Mouse (Mus musculus) liver, embryonic 14.5 days (tissue): Measurements from ENCODE around the gene Rac2. TPM values are rescaled to one million over a fixed set of nuclear protein-coding genes. Genes with fewer than 3 reads are reported as not detected.

Source experiments
- ATAC-seq: fragments of 200-750 bp; cut with Nextera tagmentation; 2 replicates; pipeline ENCODE4 v1.8.0; 2017; ENCODE audit warnings: moderate number of reproducible peaks, mild to moderate bottlenecking, moderate library complexity; ENCODE audit not compliant: insufficient read depth
- DNase-seq, 3 experiments: peaks; one replicate each; pipeline ENCODE4 v3.0.0-alpha.2; 2012 to 2013; ENCODE audit warnings: low read depth in 3 of 3, low spot score in 3 of 3
- H3K27ac ChIP-seq: fragments of 300-500 bp; sonication (generic); 2 replicates; pipeline ENCODE4 v1.5.1; 2014; ENCODE audit warnings: moderate library complexity, mild to moderate bottlenecking, control low read depth, inconsistent platforms
- H3K27me3 ChIP-seq: fragments of 300-500 bp; sonication (generic); 2 replicates; pipeline ENCODE4 v1.6.1; 2014; ENCODE audit warnings: mild to moderate bottlenecking, low read length, moderate library complexity; ENCODE audit not compliant: control insufficient read depth, insufficient read depth
- H3K36me3 ChIP-seq: fragments of 300-500 bp; sonication (generic); replicated peaks from 2 replicates; pipeline ENCODE4 v1.6.1; 2014; ENCODE audit warnings: low read depth; ENCODE audit not compliant: control insufficient read depth, insufficient read depth
- H3K4me1 ChIP-seq, 2 experiments: fragments of 200-500 bp in 1 of 2; fragments of 300-500 bp in 1 of 2; sonication (generic) in 1 of 2; replicated peaks; 2 replicates each; pipeline ENCODE4 v1.6.1; 2012 to 2014; ENCODE audit warnings: antibody characterized with exemption in 1 of 2, inconsistent platforms in 1 of 2, low read length in 1 of 2; ENCODE audit not compliant: control insufficient read depth in 2 of 2, insufficient read depth in 2 of 2
- H3K4me2 ChIP-seq: fragments of 300-500 bp; sonication (generic); 2 replicates; pipeline ENCODE4 v1.6.1; 2014; ENCODE audit warnings: low read depth, mild to moderate bottlenecking, control low read depth, moderate library complexity
- H3K4me3 ChIP-seq, 2 experiments: fragments of 200-500 bp in 1 of 2; fragments of 300-500 bp in 1 of 2; sonication (generic) in 1 of 2; 2 replicates each; pipeline ENCODE4 v1.5.1; 2012 to 2014; ENCODE audit warnings: low read depth in 2 of 2, low read length in 2 of 2, mild to moderate bottlenecking in 2 of 2, control low read depth in 1 of 2, inconsistent platforms in 1 of 2, moderate library complexity in 1 of 2; ENCODE audit not compliant: insufficient read depth in 1 of 2
- H3K9ac ChIP-seq: fragments of 300-500 bp; sonication (generic); replicated peaks from 2 replicates; pipeline ENCODE4 v1.6.1; 2014; ENCODE audit warnings: mild to moderate bottlenecking, control low read depth, moderate library complexity
- H3K9me3 ChIP-seq: fragments of 300-500 bp; sonication (generic); 2 replicates; pipeline ENCODE4 v1.6.1; 2016; ENCODE audit warnings: low read length, mixed read lengths; ENCODE audit not compliant: control insufficient read depth
- CTCF ChIP-seq: IDR thresholded peaks from 2 replicates; pipeline ENCODE4 v1.5.1; 2016; ENCODE audit warnings: antibody characterized with exemption, low read depth, control low read depth
- EP300 ChIP-seq: IDR thresholded peaks from 2 replicates; pipeline ENCODE4 v1.6.1; 2016; ENCODE audit warnings: antibody characterized with exemption, low read depth
- WGBS: fragments of 180-500 bp; shearing (Covaris S2); extraction: QIAGEN DNeasy Blood & Tissue Kit; methylation state at CpG from one replicate; pipeline ENCODE4 v1.1.7; 2014; ENCODE audit not compliant: insufficient replicate concordance; 5-methylcytosine and 5-hydroxymethylcytosine counted together
- polyA plus RNA-seq, 2 experiments: library from polyadenylated mRNA; depleted of rRNA in 1 of 2; stranded (reverse) in 1 of 2; unstranded in 1 of 2; fragments of >200 nt; fragmentation: Nextera tagmentation in 1 of 2; extraction: Ambion mirVana in 1 of 2; gene quantifications; 2 replicates each; pipeline versions ENCODE4 v1.2.1 to v1.2.3; 2012 to 2014

The Rac2 gene
- polyA plus RNA-seq, 2 experiments = 57.5 to 117 TPM

DNA sequence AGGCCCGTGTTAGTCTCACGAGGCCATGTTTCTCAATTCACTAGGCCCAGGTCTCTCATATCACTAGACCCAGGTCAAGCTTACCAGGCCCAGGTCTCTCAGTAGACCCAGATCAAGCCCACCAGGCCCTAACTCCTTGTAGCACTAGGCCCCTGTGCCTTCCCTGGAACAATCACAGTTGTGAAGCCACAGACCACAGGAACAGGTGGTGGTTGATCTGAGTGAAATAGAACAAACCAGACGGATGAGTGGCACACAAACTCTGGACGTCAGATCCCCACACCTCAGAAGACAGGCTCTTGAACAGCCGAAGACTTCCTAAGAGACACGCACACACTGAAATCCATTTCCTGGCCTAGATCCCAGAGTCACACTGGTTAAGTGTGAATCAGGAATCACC lies 61.8 kb downstream of the Rac2 start:
- DNase-seq (no peak), ATAC-seq (no peak)
- no peak overlapping the region for H3K27ac ChIP-seq
- no peak for TF ChIP-seq CTCF
- no peak for TF ChIP-seq EP300
- H3K9me3 ChIP-seq = no peaks in the 10 kb centered on the region
- no peak overlapping the region for H3K9ac ChIP-seq
- H3K4me1 ChIP-seq = peaks cover 0 to 3% of the 10 kb centered on the region in 2 experiments; a peak in 1 of 4 replicates
- H3K36me3 ChIP-seq = no peaks in the 10 kb centered on the region
- H3K27me3 ChIP-seq = no peaks in the 10 kb centered on the region
- 61% methylated on average over 6 of the region's 6 CpGs for WGBS
- no peak overlapping the region for H3K4me2 ChIP-seq
- H3K4me3 ChIP-seq = no peak overlapping the region

DNA sequence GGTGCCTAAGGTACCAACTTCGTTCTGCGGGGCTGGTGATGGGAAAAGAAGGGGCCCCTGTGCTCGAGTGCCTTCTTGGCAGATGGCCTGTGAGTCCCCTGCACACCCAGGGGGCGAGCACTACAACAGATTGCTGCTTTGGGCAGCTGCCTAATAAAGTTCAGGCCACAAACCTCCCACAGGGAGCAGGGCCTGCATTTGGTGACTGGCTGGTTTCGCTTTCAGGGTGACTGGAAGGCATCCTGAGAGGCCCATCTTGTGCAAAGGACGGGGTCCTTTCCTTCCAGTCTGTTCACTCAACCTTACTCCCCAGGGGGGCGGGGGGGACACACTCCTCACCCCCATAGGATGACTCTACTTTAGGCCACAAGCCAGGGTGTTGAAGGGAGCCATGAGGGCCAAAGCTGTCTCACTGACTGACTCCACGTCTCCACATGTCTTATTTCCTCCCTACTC lies 62.4 kb downstream of the Rac2 start:
- TF ChIP-seq EP300 = no peak
- no peak for TF ChIP-seq CTCF
- 41% methylated on average over 8 of the region's 8 CpGs for WGBS
- Histone ChIP-seq H3K9me3 (no peaks in the 10 kb centered on the region), H3K36me3 (no peaks in the 10 kb centered on the region), H3K9ac (no peak overlapping the region), H3K4me1 (peaks cover 0 to 3% of the 10 kb centered on the region in 2 experiments; a peak in 1 of 4 replicates), H3K4me3 (no peak overlapping the region), H3K4me2 (no peak overlapping the region), H3K27ac (no peak overlapping the region), H3K27me3 (no peaks in the 10 kb centered on the region)
- DNase-seq = no peak
- ATAC-seq = no peak

- no peak for DNase-seq
- Histone ChIP-seq H3K9ac (no peak overlapping the region), H3K9me3 (no peaks in the 10 kb centered on the region)
Measured at GRCm38 (mm10) chr15:78509297-78509899, 63.2 kb downstream of the Rac2 start.

More at GRCm38 (mm10) chr15:78509297-78509899, 63.2 kb downstream of the Rac2 start:
- 53% methylated on average over 12 of the region's 12 CpGs for WGBS
- H3K27me3 ChIP-seq = no peaks in the 10 kb centered on the region
- H3K4me1 ChIP-seq = peaks cover 0 to 3% of the 10 kb centered on the region in 2 experiments; a peak in 1 of 4 replicates
- H3K4me2 ChIP-seq = no peak overlapping the region
- ATAC-seq = no peak
- H3K4me3 ChIP-seq = no peak overlapping the region
- TF ChIP-seq CTCF = no peak
- TF ChIP-seq EP300 = no peak
- H3K36me3 ChIP-seq = no peaks in the 10 kb centered on the region
- H3K27ac ChIP-seq = no peak overlapping the region

Other genes starting within 250 kb of the Rac2 start
- 4.3 and 4.5 TPM in 2 replicates for gene Csf2rb, start 247.0 kb downstream of the Rac2 start, polyA plus RNA-seq (2012; rRNA removed)
- 5.0 and 5.9 TPM in 2 replicates for gene Csf2rb, start 247.0 kb downstream of the Rac2 start, polyA plus RNA-seq (2014; fragmentation: Nextera tagmentation; extraction: Ambion mirVana)
- gene Tex33, start 176.9 kb downstream of the Rac2 start, polyA plus RNA-seq (2012; rRNA removed) = 0.08 TPM in 1 of 2 replicates, not detected in the other
- not detected in 2 replicates for gene Tex33, start 176.9 kb downstream of the Rac2 start, polyA plus RNA-seq (2014; fragmentation: Nextera tagmentation; extraction: Ambion mirVana)
- 90.5 and 90.6 TPM in 2 replicates for gene Tst, start 166.9 kb downstream of the Rac2 start, polyA plus RNA-seq (2012; rRNA removed)
- 168 and 179 TPM in 2 replicates for gene Tst, start 166.9 kb downstream of the Rac2 start, polyA plus RNA-seq (2014; fragmentation: Nextera tagmentation; extraction: Ambion mirVana)
- gene Mpst, start 166.4 kb downstream of the Rac2 start, polyA plus RNA-seq (2012; rRNA removed) = 90.7 and 101 TPM in 2 replicates
- gene Mpst, start 166.4 kb downstream of the Rac2 start, polyA plus RNA-seq (2014; fragmentation: Nextera tagmentation; extraction: Ambion mirVana) = 6.0 and 6.8 TPM in 2 replicates
- 7.1 and 8.7 TPM in 2 replicates for gene Kctd17, start 144.2 kb downstream of the Rac2 start, polyA plus RNA-seq (2012; rRNA removed)
- 3.0 and 3.3 TPM in 2 replicates for gene Kctd17, start 144.2 kb downstream of the Rac2 start, polyA plus RNA-seq (2014; fragmentation: Nextera tagmentation; extraction: Ambion mirVana)
- 11.9 and 14.4 TPM in 2 replicates for gene Tmprss6, start 104.1 kb downstream of the Rac2 start, polyA plus RNA-seq (2012; rRNA removed)
- gene Tmprss6, start 104.1 kb downstream of the Rac2 start, polyA plus RNA-seq (2014; fragmentation: Nextera tagmentation; extraction: Ambion mirVana) = 9.8 and 10.7 TPM in 2 replicates
- 0.26 and 0.29 TPM in 2 replicates for gene Il2rb, start 77.5 kb downstream of the Rac2 start, polyA plus RNA-seq (2012; rRNA removed)
- gene Il2rb, start 77.5 kb downstream of the Rac2 start, polyA plus RNA-seq (2014; fragmentation: Nextera tagmentation; extraction: Ambion mirVana) = 0.37 and 0.52 TPM in 2 replicates
- 4.1 and 4.6 TPM in 2 replicates for gene C1qtnf6, start 41.4 kb downstream of the Rac2 start, polyA plus RNA-seq (2012; rRNA removed)
- 4.7 and 5.0 TPM in 2 replicates for gene C1qtnf6, start 41.4 kb downstream of the Rac2 start, polyA plus RNA-seq (2014; fragmentation: Nextera tagmentation; extraction: Ambion mirVana)
- 0.01 and 0.02 TPM in 2 replicates for gene Sstr3, start 28.1 kb downstream of the Rac2 start, polyA plus RNA-seq (2012; rRNA removed)
- gene Sstr3, start 28.1 kb downstream of the Rac2 start, polyA plus RNA-seq (2014; fragmentation: Nextera tagmentation; extraction: Ambion mirVana) = 0.03 TPM in 1 of 2 replicates, not detected in the other
- 6.4 and 7.6 TPM in 2 replicates for gene Cyth4, start 24.3 kb upstream of the Rac2 start, polyA plus RNA-seq (2012; rRNA removed)
- 4.3 and 4.9 TPM in 2 replicates for gene Cyth4, start 24.3 kb upstream of the Rac2 start, polyA plus RNA-seq (2014; fragmentation: Nextera tagmentation; extraction: Ambion mirVana)
- gene Elfn2, start 146.0 kb upstream of the Rac2 start, polyA plus RNA-seq (2012; rRNA removed) = not detected in 2 replicates
- 0.04 TPM in 1 of 2 replicates, not detected in the other for gene Elfn2, start 146.0 kb upstream of the Rac2 start, polyA plus RNA-seq (2014; fragmentation: Nextera tagmentation; extraction: Ambion mirVana)
- gene Mfng, start 200.7 kb upstream of the Rac2 start, polyA plus RNA-seq (2012; rRNA removed) = 3.4 and 3.7 TPM in 2 replicates
- gene Mfng, start 200.7 kb upstream of the Rac2 start, polyA plus RNA-seq (2014; fragmentation: Nextera tagmentation; extraction: Ambion mirVana) = 2.9 and 3.6 TPM in 2 replicates
- 2.2 and 2.5 TPM in 2 replicates for gene Card10, start 230.3 kb upstream of the Rac2 start, polyA plus RNA-seq (2012; rRNA removed)
- 1.1 and 1.3 TPM in 2 replicates for gene Card10, start 230.3 kb upstream of the Rac2 start, polyA plus RNA-seq (2014; fragmentation: Nextera tagmentation; extraction: Ambion mirVana)